Mouse (Mus musculus): ENCODE measurements around the gene Tmem88. TPM values are rescaled to one million over a fixed set of nuclear protein-coding genes. Genes with fewer than 3 reads are reported as not detected.

Gene Tmem88
- total RNA-seq, 1 experiment = 23.9 TPM

DNA sequence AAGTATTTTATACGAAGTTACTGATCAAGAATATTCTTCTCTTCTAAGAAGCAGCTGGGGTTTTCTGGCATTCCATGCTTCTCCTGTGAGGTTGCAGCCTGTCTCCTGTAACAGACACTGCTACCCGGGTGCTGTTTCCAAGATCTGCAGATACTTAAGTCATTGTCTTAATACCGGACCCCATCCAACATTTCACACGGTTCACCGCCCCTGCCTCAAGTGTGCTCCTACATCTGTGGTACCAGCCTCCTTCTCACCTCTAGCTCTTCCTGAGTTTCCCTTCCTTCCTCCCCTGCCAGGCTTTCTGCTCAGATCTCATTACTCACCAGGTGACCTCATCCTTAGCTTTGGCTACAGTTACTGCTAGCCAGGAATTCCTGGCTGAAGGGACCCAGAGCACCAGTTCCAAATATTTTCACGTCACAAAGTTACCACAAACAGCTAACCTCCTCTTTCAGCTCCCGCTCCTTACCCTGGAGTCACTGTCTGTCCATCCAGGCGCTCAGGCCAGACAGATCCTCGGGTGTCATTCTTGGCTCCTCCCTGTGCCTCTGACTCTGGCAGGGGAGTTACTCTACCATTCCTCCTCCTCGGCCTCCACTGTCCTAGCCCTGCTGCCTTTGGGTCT is 15.4 kb downstream of the Tmem88 start:
- in situ Hi-C loops (cut with MboI; ENCODE audit: low sequenced_read_pairs in 2 of 2, unreplicated experiment in 2 of 2) = loop anchor here (5.0 to 10.0 kb wide), 2 partner anchors 115 to 118 kb away; no protein-coding TSS in a partner anchor
- Histone ChIP-seq H3K4me3 (ENCODE audit: insufficient read depth in 1 of 2, low read depth in 1 of 2, low read length in 2 of 2, poor library complexity in 1 of 2, severe bottlenecking in 1 of 2) (no peak overlapping the region), H3K9me3 (ENCODE audit: control insufficient read depth, insufficient read depth, low read depth, low read length) (no peaks in the 10 kb centered on the region), H3K27ac (ENCODE audit: insufficient read depth, low read depth, low read length, poor library complexity, severe bottlenecking) (no peak overlapping the region), H3K36me3 (ENCODE audit: control insufficient read depth, insufficient read depth, low read length, poor library complexity, severe bottlenecking) (no peaks in the 10 kb centered on the region), H3K4me1 (ENCODE audit: control insufficient read depth in 2 of 2, insufficient read depth in 2 of 2, low read length in 2 of 2, poor library complexity in 1 of 2) (no peaks in the 10 kb centered on the region), H3K9ac (ENCODE audit: insufficient read depth, low read depth, low read length, poor library complexity, severe bottlenecking) (no peak overlapping the region)
- no peak for DNase-seq (ENCODE audit: low read depth, low spot score)
- TF ChIP-seq ZC3H11A (IDR thresholded peaks at IDR 0.05; ENCODE audit: borderline replicate concordance, low read depth, low read length) (no peak), ZNF384 (IDR thresholded peaks at IDR 0.05; ENCODE audit: low read depth, low read length) (no peak), CHD2 (IDR thresholded peaks at IDR 0.05; ENCODE audit: low read depth, low read length) (no peak), MAFK (IDR thresholded peaks at IDR 0.05; ENCODE audit: insufficient read depth, low read depth, low read length) (no peak), HCFC1 (IDR thresholded peaks at IDR 0.05; ENCODE audit: borderline replicate concordance, insufficient read depth, low read length) (no peak)

- H3K36me3 ChIP-seq (ENCODE audit: control insufficient read depth, insufficient read depth, low read length, poor library complexity, severe bottlenecking) = no peaks in the 10 kb centered on the region
- no peak overlapping the region for H3K9ac ChIP-seq (ENCODE audit: insufficient read depth, low read depth, low read length, poor library complexity, severe bottlenecking)
- H3K4me3 ChIP-seq (ENCODE audit: insufficient read depth in 1 of 2, low read depth in 1 of 2, low read length in 2 of 2, poor library complexity in 1 of 2, severe bottlenecking in 1 of 2) = no peak overlapping the region
- H3K4me1 ChIP-seq (ENCODE audit: control insufficient read depth in 2 of 2, insufficient read depth in 2 of 2, low read length in 2 of 2, poor library complexity in 1 of 2) = no peaks in the 10 kb centered on the region
- TF ChIP-seq ZNF384 (IDR thresholded peaks at IDR 0.05; ENCODE audit: low read depth, low read length) (no peak), HCFC1 (IDR thresholded peaks at IDR 0.05; ENCODE audit: borderline replicate concordance, insufficient read depth, low read length) (no peak)
- DNase-seq (ENCODE audit: low read depth, low spot score) = no peak
- in situ Hi-C loops (cut with MboI; ENCODE audit: low sequenced_read_pairs in 2 of 2, unreplicated experiment in 2 of 2) = loop anchor here (5.0 to 10.0 kb wide), 2 partner anchors 114 to 117 kb away; no protein-coding TSS in a partner anchor
- no peaks in the 10 kb centered on the region for H3K9me3 ChIP-seq (ENCODE audit: control insufficient read depth, insufficient read depth, low read depth, low read length)
- H3K27ac ChIP-seq (ENCODE audit: insufficient read depth, low read depth, low read length, poor library complexity, severe bottlenecking) = no peak overlapping the region
Measured at GRCm38 (mm10) chr11:69381356-69381755, 16.7 kb downstream of the Tmem88 start.

DNA sequence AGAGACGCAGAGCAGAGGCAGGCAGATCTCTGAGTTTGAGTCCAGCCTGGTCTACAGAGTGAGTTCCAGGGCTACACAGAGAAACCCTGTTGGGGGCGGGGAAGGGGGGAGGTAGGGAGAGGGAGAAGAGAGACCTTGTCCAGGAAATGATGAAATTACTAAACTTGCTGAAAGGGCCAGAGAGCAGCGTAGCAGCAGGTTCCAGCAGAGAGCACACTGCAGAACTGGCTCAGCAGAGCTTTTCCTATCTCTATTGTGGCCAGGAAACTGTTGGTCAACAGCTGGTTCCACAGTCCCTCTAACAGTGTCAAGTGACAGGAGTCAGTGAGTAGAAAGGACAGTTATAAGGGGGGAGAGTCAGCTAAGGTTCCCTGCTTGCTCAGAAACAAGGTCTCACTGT is 18.4 kb downstream of the Tmem88 start:
- in situ Hi-C loops (cut with MboI; ENCODE audit: low sequenced_read_pairs in 2 of 2, unreplicated experiment in 2 of 2) = no loop called here
- Histone ChIP-seq H3K4me3 (ENCODE audit: insufficient read depth in 1 of 2, low read depth in 1 of 2, low read length in 2 of 2, poor library complexity in 1 of 2, severe bottlenecking in 1 of 2) (no peak overlapping the region), H3K9ac (ENCODE audit: insufficient read depth, low read depth, low read length, poor library complexity, severe bottlenecking) (no peak overlapping the region), H3K4me1 (ENCODE audit: control insufficient read depth in 2 of 2, insufficient read depth in 2 of 2, low read length in 2 of 2, poor library complexity in 1 of 2) (no peaks in the 10 kb centered on the region), H3K36me3 (ENCODE audit: control insufficient read depth, insufficient read depth, low read length, poor library complexity, severe bottlenecking) (no peaks in the 10 kb centered on the region), H3K27ac (ENCODE audit: insufficient read depth, low read depth, low read length, poor library complexity, severe bottlenecking) (no peak overlapping the region), H3K9me3 (ENCODE audit: control insufficient read depth, insufficient read depth, low read depth, low read length) (no peaks in the 10 kb centered on the region)
- DNase-seq (ENCODE audit: low read depth, low spot score) = no peak
- TF ChIP-seq MAFK (IDR thresholded peaks at IDR 0.05; ENCODE audit: insufficient read depth, low read depth, low read length) = no peak
- no peak for TF ChIP-seq ZC3H11A (IDR thresholded peaks at IDR 0.05; ENCODE audit: borderline replicate concordance, low read depth, low read length)
- no peak for TF ChIP-seq HCFC1 (IDR thresholded peaks at IDR 0.05; ENCODE audit: borderline replicate concordance, insufficient read depth, low read length)
- TF ChIP-seq CHD2 (IDR thresholded peaks at IDR 0.05; ENCODE audit: low read depth, low read length) = no peak
- TF ChIP-seq ZNF384 (IDR thresholded peaks at IDR 0.05; ENCODE audit: low read depth, low read length) = no peak

GRCm38 (mm10) chr11:69377766-69378165 is 20.3 kb downstream of the Tmem88 start:
- Histone ChIP-seq H3K36me3 (ENCODE audit: control insufficient read depth, insufficient read depth, low read length, poor library complexity, severe bottlenecking) (no peaks in the 10 kb centered on the region), H3K4me1 (ENCODE audit: control insufficient read depth in 2 of 2, insufficient read depth in 2 of 2, low read length in 2 of 2, poor library complexity in 1 of 2) (no peaks in the 10 kb centered on the region), H3K9me3 (ENCODE audit: control insufficient read depth, insufficient read depth, low read depth, low read length) (no peaks in the 10 kb centered on the region), H3K27ac (ENCODE audit: insufficient read depth, low read depth, low read length, poor library complexity, severe bottlenecking) (no peak overlapping the region), H3K9ac (ENCODE audit: insufficient read depth, low read depth, low read length, poor library complexity, severe bottlenecking) (no peak overlapping the region), H3K4me3 (ENCODE audit: insufficient read depth in 1 of 2, low read depth in 1 of 2, low read length in 2 of 2, poor library complexity in 1 of 2, severe bottlenecking in 1 of 2) (no peak overlapping the region)
- in situ Hi-C loops (cut with MboI; ENCODE audit: low sequenced_read_pairs in 2 of 2, unreplicated experiment in 2 of 2) = no loop called here
- DNase-seq (ENCODE audit: low read depth, low spot score) = no peak
- TF ChIP-seq MAFK (IDR thresholded peaks at IDR 0.05; ENCODE audit: insufficient read depth, low read depth, low read length) (no peak), ZC3H11A (IDR thresholded peaks at IDR 0.05; ENCODE audit: borderline replicate concordance, low read depth, low read length) (no peak), CHD2 (IDR thresholded peaks at IDR 0.05; ENCODE audit: low read depth, low read length) (no peak), ZNF384 (IDR thresholded peaks at IDR 0.05; ENCODE audit: low read depth, low read length) (no peak), HCFC1 (IDR thresholded peaks at IDR 0.05; ENCODE audit: borderline replicate concordance, insufficient read depth, low read length) (no peak)

DNA sequence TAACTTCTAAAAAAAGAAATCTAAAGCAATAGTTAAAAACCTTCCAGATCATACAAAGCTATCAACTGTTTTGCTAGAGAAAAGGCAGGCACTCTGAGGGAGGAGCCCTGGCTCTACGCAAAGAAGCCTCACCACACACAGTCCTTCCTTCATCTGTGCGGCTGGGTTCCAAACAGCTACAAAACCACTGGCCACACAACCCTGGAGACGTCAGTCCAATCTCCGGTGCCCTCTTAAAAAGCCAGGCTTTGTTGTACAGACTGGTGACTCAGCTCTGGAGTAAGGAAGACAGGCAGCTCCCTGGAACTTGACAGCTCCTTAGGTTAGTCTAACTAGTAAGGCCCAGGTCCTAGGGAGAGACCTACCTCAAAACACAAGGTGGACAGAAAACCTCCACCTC is 22.4 kb downstream of the Tmem88 start:
- Histone ChIP-seq H3K9me3 (ENCODE audit: control insufficient read depth, insufficient read depth, low read depth, low read length) (no peaks in the 10 kb centered on the region), H3K4me1 (ENCODE audit: control insufficient read depth in 2 of 2, insufficient read depth in 2 of 2, low read length in 2 of 2, poor library complexity in 1 of 2) (peaks cover 0 to 8% of the 10 kb centered on the region in 2 experiments; a peak in 2 of 4 replicates), H3K9ac (ENCODE audit: insufficient read depth, low read depth, low read length, poor library complexity, severe bottlenecking) (no peak overlapping the region), H3K36me3 (ENCODE audit: control insufficient read depth, insufficient read depth, low read length, poor library complexity, severe bottlenecking) (no peaks in the 10 kb centered on the region), H3K4me3 (ENCODE audit: insufficient read depth in 1 of 2, low read depth in 1 of 2, low read length in 2 of 2, poor library complexity in 1 of 2, severe bottlenecking in 1 of 2) (no peak overlapping the region), H3K27ac (ENCODE audit: insufficient read depth, low read depth, low read length, poor library complexity, severe bottlenecking) (no peak overlapping the region)
- DNase-seq (ENCODE audit: low read depth, low spot score) = no peak
- TF ChIP-seq CHD2 (IDR thresholded peaks at IDR 0.05; ENCODE audit: low read depth, low read length) (no peak), ZC3H11A (IDR thresholded peaks at IDR 0.05; ENCODE audit: borderline replicate concordance, low read depth, low read length) (no peak)
- in situ Hi-C loops (cut with MboI; ENCODE audit: low sequenced_read_pairs in 2 of 2, unreplicated experiment in 2 of 2) = no loop called here
